Mouse (Mus musculus) bone marrow macrophage, adult 2 months (primary cell): ENCODE results near the gene Olfr284. TPM values are rescaled to one million over a fixed set of nuclear protein-coding genes. Genes with fewer than 3 reads are reported as not detected.

Source experiments
- H3K27ac ChIP-seq: 2 replicates; pipeline ENCODE4 v1.5.1; 2012; ENCODE audit warnings: low read depth, low read length; ENCODE audit not compliant: insufficient read depth
- H3K4me1 ChIP-seq: 2 replicates; pipeline ENCODE4 v1.6.1; 2012; ENCODE audit warnings: low read length; ENCODE audit not compliant: control insufficient read depth, insufficient read depth
- H3K4me3 ChIP-seq: 2 replicates; pipeline ENCODE4 v1.5.1; 2012; ENCODE audit warnings: mild to moderate bottlenecking, low read length, moderate library complexity; ENCODE audit not compliant: insufficient read depth
- CTCF ChIP-seq: IDR thresholded peaks from 2 replicates; pipeline ENCODE4 v1.5.1; 2012; ENCODE audit warnings: low read depth, mild to moderate bottlenecking, low read length, moderate library complexity
- POLR2A ChIP-seq: IDR thresholded peaks from 2 replicates; pipeline ENCODE4 v1.6.1; 2012; ENCODE audit warnings: mild to moderate bottlenecking, low read depth, low read length, borderline replicate concordance
- polyA plus RNA-seq: library from polyadenylated mRNA; stranded (reverse); fragments of >200 nt; gene quantifications from 2 replicates; pipeline ENCODE4 v1.2.4, GENCODE M21; 2012; ENCODE audit not compliant: missing spikeins, insufficient read depth, insufficient read length

The Olfr284 gene
- polyA plus RNA-seq = not detected in 2 replicates

DNA sequence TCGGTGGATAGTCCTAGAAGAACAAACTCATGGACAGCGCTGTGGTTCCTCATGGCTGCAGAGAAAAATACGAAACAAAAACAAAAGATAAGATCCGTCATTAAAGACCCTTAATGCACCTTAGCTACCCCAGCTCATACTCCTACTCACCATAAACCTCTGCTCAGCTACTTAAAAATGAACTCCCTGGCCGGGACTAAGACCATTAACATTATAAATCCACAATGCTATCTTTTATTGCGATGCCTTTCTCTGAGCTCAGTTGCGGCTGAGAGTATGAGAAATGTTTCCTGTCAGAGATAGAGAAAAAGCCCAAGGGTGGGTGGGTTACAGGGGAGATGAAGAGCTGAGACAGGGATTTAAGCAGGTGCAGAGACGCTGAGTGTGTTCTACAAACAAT is at the start of gene Olfr284:
TSS of gene Olfr284 (minus strand) at position 101 of the 400 bp plus-strand sequence.
- H3K4me1 ChIP-seq = no peaks in the 10 kb centered on the region
- no peak for TF ChIP-seq POLR2A
- no peak for TF ChIP-seq CTCF
- no peak within 1 kb of the TSS for H3K4me3 ChIP-seq
- no peak within 1 kb of the TSS for H3K27ac ChIP-seq

- TF ChIP-seq CTCF (peak; percentile 61), POLR2A (no peak)
Measured at GRCm38 (mm10) chr15:98389796-98390195, 49.0 kb upstream of the Olfr284 start.

DNA sequence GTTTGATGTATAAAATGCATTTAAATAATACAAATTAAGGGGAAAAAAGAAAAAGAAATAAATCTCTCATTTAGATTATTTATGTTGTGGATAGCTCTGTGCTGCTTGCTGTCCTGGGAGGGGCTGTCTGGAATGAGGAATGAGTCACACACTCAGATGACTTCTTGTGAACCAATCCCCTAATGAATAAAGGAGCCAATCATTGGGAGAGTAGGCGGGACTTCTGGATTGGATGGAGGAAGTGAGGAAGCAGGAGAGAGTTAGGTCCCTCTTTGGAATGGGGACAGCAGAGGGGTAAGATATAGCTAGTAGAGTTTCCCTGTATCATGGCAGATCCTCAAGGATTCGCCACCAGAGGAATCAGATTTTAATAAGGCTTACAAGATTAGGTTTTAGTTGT is 46.8 kb upstream of the Olfr284 start:
- TF ChIP-seq POLR2A (no peak), CTCF (no peak)
- H3K4me3 ChIP-seq = no peak overlapping the region
- peaks cover 14% of the 10 kb centered on the region for H3K4me1 ChIP-seq
- H3K27ac ChIP-seq = no peak overlapping the region

More at GRCm38 (mm10) chr15:98389796-98390195, 49.0 kb upstream of the Olfr284 start:
- Histone ChIP-seq H3K4me3 (no peak overlapping the region), H3K4me1 (peaks cover 14% of the 10 kb centered on the region), H3K27ac (no peak overlapping the region)

- no peak within 1 kb of the TSS for H3K27ac ChIP-seq
- no peak within 1 kb of the TSS for H3K4me3 ChIP-seq
- TF ChIP-seq POLR2A (no peak), CTCF (no peak)
- H3K4me1 ChIP-seq = no peaks in the 10 kb centered on the region
Measured at GRCm38 (mm10) chr15:98380846-98381245, 40.1 kb upstream of the Olfr284 start, which contains the start of gene Olfr283. TSS of gene Olfr283 (minus strand) at chr15:98380946.

GRCm38 (mm10) chr15:98378209-98378608 is 37.4 kb upstream of the Olfr284 start:
- Histone ChIP-seq H3K4me1 (no peaks in the 10 kb centered on the region), H3K27ac (no peak overlapping the region), H3K4me3 (no peak overlapping the region)
- TF ChIP-seq POLR2A (no peak), CTCF (no peak)

DNA sequence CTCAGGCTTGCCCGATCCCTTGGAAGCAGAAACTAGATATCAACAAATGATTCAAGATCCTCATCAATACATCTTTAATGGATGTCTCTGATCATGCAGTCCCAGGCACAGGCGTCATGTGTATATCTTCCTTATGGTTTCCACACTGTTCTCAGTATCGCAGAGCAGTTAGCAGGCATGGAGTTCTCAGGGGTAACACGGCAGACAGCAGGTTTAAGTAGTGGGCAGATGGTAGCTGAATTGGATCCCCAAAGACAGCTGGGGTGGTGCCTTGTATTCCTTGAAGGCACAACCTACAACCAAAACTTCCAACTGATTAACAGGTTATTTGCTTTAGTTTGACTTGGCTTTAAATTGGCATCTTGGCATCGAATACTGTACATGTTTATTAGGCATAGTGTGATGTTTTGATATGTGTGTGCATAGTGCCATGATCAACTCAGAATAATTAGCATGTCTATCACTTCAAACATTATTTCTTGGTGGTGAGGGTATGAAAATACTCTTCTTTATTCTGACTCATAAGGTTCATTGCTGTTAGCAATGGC is 23.5 kb downstream of the Olfr284 start, which contains the start of gene Olfr285:
TSS of gene Olfr285 (minus strand) at position 177 of the 548 bp plus-strand sequence.
- no peak within 1 kb of the TSS for H3K4me3 ChIP-seq
- TF ChIP-seq CTCF (no peak), POLR2A (no peak)
- H3K27ac ChIP-seq = no peak within 1 kb of the TSS
- H3K4me1 ChIP-seq = no peaks in the 10 kb centered on the region

- Histone ChIP-seq H3K4me1 (no peaks in the 10 kb centered on the region), H3K27ac (no peak overlapping the region), H3K4me3 (no peak overlapping the region)
- TF ChIP-seq POLR2A = no peak
- no peak for TF ChIP-seq CTCF
Measured at GRCm38 (mm10) chr15:98315703-98316102, 25.1 kb downstream of the Olfr284 start.

DNA sequence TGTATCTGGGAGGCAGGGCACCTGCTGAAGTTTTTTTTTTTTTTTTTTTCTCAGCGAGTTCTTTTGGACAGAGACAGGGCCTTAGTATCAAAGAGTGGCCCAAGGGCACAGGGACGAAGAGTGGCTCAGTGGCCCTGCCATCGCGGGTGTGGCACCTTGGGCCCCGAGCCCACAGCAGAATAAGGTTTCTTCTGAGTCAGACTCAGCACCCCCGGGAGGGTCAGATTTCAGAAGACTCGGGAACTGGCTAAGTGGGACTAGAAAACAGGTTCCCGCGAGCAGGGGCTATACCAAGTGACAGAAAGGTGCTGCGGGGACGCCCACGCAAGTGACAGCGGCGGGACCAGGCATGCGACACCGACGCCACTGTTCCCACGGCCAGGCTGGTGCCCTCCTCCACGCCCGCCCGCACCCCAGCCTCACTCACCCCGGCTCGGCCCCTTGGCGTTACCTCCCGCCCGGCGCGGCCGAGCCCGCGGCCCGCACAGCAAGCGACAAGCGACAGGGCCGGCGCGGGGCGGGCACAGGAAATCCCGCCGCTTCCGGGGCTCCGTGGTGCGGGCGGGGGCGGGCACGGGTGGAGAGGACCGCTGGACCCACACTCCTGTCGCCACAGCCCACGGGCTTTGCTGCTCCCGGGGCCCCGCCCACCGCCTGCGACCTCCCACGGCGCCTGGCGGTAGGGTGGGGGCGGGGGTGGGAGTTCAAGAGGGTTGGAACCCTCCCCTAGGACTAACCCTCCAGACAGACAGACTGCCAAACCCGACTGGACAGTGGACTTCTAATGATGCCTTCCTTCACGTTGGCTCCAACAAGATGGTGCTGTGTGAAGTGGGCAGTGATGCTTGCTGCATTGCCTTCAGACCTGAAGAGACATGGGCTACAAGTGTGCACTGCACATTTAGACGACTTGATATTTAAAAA is 44.9 kb downstream of the Olfr284 start, which contains the start of gene Zfp641:
TSS of gene Zfp641 (minus strand) at position 534 of the 924 bp plus-strand sequence.
- H3K4me1 ChIP-seq = no peaks in the 10 kb centered on the region
- H3K27ac ChIP-seq = no peak within 1 kb of the TSS
- H3K4me3 ChIP-seq = peak within 1 kb of the TSS; percentile 25; the same call in 1 of the 2 replicates
- no peak for TF ChIP-seq POLR2A
- TF ChIP-seq CTCF = no peak

GRCm38 (mm10) chr15:98293651-98294050 is 47.1 kb downstream of the Olfr284 start:
- TF ChIP-seq CTCF (no peak), POLR2A (no peak)
- H3K4me1 ChIP-seq = no peaks in the 10 kb centered on the region
- H3K27ac ChIP-seq = no peak overlapping the region
- no peak overlapping the region for H3K4me3 ChIP-seq

Other genes starting within 250 kb of the Olfr284 start
- gene Pfkm, start 248.4 kb downstream of the Olfr284 start, polyA plus RNA-seq = 11.0 and 13.1 TPM in 2 replicates
- 16.7 and 18.7 TPM in 2 replicates for gene Senp1, start 247.2 kb downstream of the Olfr284 start, polyA plus RNA-seq
- gene Asb8, start 175.4 kb downstream of the Olfr284 start, polyA plus RNA-seq = 28.2 and 33.5 TPM in 2 replicates
- gene Ccdc184, start 173.8 kb downstream of the Olfr284 start, polyA plus RNA-seq = not detected in 2 replicates
- not detected in 2 replicates for gene Olfr288, start 145.4 kb downstream of the Olfr284 start, polyA plus RNA-seq
- gene Gm44579, start 120.0 kb downstream of the Olfr284 start, polyA plus RNA-seq = not detected in 2 replicates
- not detected in 2 replicates for gene Olfr287, start 119.9 kb downstream of the Olfr284 start, polyA plus RNA-seq
- gene Olfr286, start 106.5 kb downstream of the Olfr284 start, polyA plus RNA-seq = not detected in 2 replicates
- not detected in 2 replicates for gene H1fnt, start 83.7 kb downstream of the Olfr284 start, polyA plus RNA-seq
- not detected in 2 replicates for gene Zfp641, start 44.8 kb downstream of the Olfr284 start, polyA plus RNA-seq
- gene Olfr285, start 23.6 kb downstream of the Olfr284 start, polyA plus RNA-seq = not detected in 2 replicates
- gene Olfr283, start 40.0 kb upstream of the Olfr284 start, polyA plus RNA-seq = not detected in 2 replicates
- gene Olfr282, start 90.2 kb upstream of the Olfr284 start, polyA plus RNA-seq = not detected in 2 replicates
- not detected in 2 replicates for gene Olfr281, start 111.6 kb upstream of the Olfr284 start, polyA plus RNA-seq
- not detected in 2 replicates for gene OR5BS1P, start 128.9 kb upstream of the Olfr284 start, polyA plus RNA-seq
- not detected in 2 replicates for gene Lalba, start 141.7 kb upstream of the Olfr284 start, polyA plus RNA-seq
- not detected in 2 replicates for gene Olfr279, start 151.4 kb upstream of the Olfr284 start, polyA plus RNA-seq
- gene Kansl2, start 193.3 kb upstream of the Olfr284 start, polyA plus RNA-seq = 56.6 and 62.4 TPM in 2 replicates
- 42.6 and 44.0 TPM in 2 replicates for gene Ccnt1, start 229.9 kb upstream of the Olfr284 start, polyA plus RNA-seq
- gene 4930415O20Rik, start 230.0 kb upstream of the Olfr284 start, polyA plus RNA-seq = not detected in 2 replicates